Mouse (Mus musculus): Measurements from ENCODE around the gene Baiap2. TPM values are rescaled to one million over a fixed set of nuclear protein-coding genes. Genes with fewer than 3 reads are reported as not detected.

The Baiap2 gene
- polyA plus RNA-seq, 1 experiment from 2014 or later: 11.1 TPM

DNA sequence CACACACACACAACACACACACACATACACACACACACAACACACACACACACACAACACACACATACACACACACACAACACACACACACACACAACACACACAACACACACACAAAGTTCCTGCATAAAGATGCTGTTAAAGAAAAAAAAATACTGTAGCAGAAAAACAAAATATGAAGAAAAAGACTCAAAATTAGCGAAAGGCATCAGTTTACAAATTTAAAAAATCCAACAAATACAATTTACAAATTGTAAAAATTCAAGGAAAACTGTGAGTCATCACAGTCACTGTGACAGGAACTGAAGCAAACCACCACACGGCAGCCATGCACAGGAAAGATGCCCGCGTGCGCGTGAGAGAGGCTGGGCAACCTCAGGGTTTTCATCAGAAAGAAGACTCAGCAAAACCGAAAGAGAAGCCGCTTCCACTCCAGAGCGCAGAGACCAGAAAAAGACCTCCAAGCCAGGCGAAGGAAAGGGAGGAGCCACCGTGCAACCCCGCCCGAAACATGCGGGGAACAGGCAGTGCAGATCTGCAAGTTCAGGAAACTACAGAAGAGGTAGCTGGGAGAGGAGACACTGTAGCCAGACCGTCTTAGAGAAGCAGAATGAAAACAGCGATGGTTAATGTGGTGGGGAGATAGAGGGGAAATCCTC lies 14.4 kb upstream of the Baiap2 start:
- H3K36me3 ChIP-seq (replicated peaks): no peaks in the 10 kb centered on the region
- no peak overlapping the region for H3K27ac ChIP-seq
- no peak for DNase-seq (ENCODE audit: extremely low spot score, low spot score)
- WGBS: 79% methylated on average over 16 of the region's 16 CpGs
- peaks cover 3% of the 10 kb centered on the region; the same call in 1 of the 2 replicates for H3K9me3 ChIP-seq
- H3K4me3 ChIP-seq: no peak overlapping the region
- H3K4me1 ChIP-seq: peaks cover 17% of the 10 kb centered on the region
- H3K27me3 ChIP-seq (ENCODE audit: poor library complexity, severe bottlenecking): no peaks in the 10 kb centered on the region

DNA sequence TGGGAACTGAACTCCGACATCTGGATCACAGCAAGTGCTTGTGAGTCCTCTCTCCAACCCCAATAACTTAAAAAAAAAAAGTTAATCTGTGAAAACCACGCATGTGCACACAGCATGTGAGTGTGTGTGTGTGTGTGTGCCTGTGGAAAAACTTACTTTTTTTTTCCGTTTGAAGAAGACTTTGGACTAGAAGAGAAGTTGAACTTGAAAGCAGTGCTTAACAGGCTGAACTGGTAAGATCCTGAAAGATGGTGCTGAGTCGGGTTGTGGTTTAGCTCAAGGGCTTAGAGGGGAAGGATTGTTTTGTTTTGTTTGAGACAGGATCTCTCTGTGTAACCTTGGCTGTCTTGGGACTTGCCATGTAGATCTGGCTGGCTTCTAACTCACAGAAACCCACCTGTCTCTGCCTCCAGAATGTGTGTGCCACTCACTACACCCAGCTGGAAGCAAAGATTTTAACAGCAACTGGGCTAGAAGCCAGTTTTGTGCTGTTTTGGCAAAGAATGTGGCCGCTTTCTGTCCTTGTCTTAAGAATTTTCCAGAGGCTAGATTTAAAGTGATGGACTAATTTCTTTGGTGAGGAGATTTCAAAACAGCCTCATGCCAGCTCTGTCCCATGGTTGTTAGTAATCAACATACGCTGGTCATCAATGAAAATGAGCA lies 12.8 kb upstream of the Baiap2 start:
- H3K9me3 ChIP-seq: peaks cover 3% of the 10 kb centered on the region; the same call in 1 of the 2 replicates
- WGBS: 83% methylated on average over 6 of the region's 6 CpGs

DNA sequence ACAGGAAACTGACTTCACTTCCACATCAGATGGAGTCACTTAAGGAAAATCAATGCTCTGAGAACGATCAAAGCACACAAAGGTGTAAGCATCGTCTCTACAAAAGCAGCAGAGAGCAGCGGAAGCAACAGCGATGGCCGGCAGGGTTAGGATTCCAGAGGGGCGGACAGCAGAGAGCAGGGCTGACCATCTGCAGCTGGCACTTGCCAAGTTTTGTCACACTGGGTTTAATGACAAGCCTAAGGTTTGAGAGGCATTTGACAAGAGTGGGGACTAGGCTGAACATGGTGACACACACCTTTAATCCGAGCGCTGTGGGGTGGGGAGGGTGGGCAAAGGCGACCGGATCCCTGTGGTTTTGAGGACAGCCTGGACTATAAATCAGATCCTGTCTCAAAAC lies 10.8 kb upstream of the Baiap2 start:
- Histone ChIP-seq H3K4me3 (no peak overlapping the region), H3K27me3 (ENCODE audit: poor library complexity, severe bottlenecking) (no peaks in the 10 kb centered on the region), H3K4me1 (peaks cover 33% of the 10 kb centered on the region), H3K27ac (0 out of 2 replicates have a peak overlapping the region, but pooled peaks have one; percentile 31), H3K36me3 (replicated peaks) (no peaks in the 10 kb centered on the region), H3K9me3 (peaks cover 3% of the 10 kb centered on the region; the same call in 1 of the 2 replicates)
- 81% methylated on average over 10 of the region's 10 CpGs for WGBS
- no peak for DNase-seq (ENCODE audit: extremely low spot score, low spot score)

More for the DNA sequence above, 12.8 kb upstream of the Baiap2 start:
- Histone ChIP-seq H3K4me3 (no peak overlapping the region), H3K4me1 (peaks cover 18% of the 10 kb centered on the region), H3K27me3 (ENCODE audit: poor library complexity, severe bottlenecking) (no peaks in the 10 kb centered on the region), H3K27ac (no peak overlapping the region), H3K36me3 (replicated peaks) (no peaks in the 10 kb centered on the region)
- DNase-seq (ENCODE audit: extremely low spot score, low spot score): no peak

DNA sequence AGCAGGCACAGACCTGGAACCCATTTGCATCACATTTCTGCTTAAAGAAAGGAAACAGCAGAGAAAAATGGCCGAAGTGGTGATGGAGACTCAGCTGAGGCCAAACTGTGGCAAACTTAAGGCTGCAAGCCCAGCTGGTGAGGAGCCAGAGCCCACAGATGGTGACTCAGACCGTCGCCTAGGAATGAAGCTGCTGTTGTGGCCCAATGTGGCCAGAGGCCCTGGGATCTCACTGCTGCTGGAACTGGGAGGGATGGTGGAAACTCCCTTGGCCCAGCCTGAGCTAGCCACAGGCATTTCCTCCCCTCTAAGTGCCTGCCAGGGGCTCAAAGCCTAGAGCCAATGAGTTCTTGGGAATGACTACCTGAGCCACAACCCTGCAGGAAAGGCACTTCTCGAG lies 9.4 kb upstream of the Baiap2 start:
- Histone ChIP-seq H3K36me3 (replicated peaks) (no peaks in the 10 kb centered on the region), H3K27me3 (ENCODE audit: poor library complexity, severe bottlenecking) (peaks cover 4% of the 10 kb centered on the region; the same call in 1 of the 2 replicates), H3K27ac (no peak overlapping the region), H3K4me3 (no peak overlapping the region), H3K9me3 (peaks cover 3% of the 10 kb centered on the region; the same call in 1 of the 2 replicates), H3K4me1 (peaks cover 47% of the 10 kb centered on the region)
- no peak for DNase-seq (ENCODE audit: extremely low spot score, low spot score)
- WGBS: 80% methylated on average over 4 of the region's 4 CpGs

DNA sequence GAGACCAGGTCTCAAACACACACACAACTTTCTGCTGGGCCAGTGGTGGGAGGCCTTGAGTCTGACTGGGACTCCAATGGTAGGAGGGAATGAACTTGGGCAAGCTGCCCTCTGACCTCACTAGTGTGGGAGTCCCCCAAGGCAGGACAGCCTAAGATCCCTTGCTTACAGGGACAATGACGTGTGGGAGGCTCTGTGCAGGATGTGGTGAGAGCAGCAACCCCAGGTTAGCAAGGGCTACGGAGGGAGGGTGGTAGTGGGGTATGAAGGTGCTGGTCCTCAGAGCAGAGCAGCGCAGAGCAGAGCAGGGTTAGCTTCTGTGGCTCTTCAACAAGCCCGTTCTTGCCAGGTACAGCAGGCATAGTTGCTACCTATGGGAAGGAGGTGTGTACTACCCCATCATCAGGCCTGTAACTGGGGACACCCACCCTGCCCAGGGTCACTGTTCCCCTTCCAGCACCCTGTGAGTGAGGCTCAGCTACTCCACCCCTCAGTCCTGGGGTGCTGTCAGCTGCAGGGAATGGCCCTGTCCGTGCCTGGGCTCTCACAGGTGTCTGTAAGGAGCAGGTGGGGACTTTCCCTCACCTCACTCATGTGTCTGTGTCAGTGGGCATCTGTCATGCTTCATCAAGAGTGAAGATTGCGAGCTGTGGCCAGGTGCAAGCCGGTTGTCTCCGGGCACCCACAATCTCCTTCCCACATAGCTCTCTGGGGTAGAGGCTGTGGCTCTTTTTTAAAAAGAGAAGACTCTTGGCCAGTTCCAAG lies 8.6 kb upstream of the Baiap2 start:
- H3K36me3 ChIP-seq (replicated peaks): no peaks in the 10 kb centered on the region
- no peak overlapping the region for H3K27ac ChIP-seq
- H3K4me1 ChIP-seq: peaks cover 55% of the 10 kb centered on the region
- H3K9me3 ChIP-seq: peaks cover 3% of the 10 kb centered on the region; the same call in 1 of the 2 replicates
- 85% methylated on average over 8 of the region's 8 CpGs for WGBS
- no peak overlapping the region for H3K4me3 ChIP-seq
- H3K27me3 ChIP-seq (ENCODE audit: poor library complexity, severe bottlenecking): peaks cover 13% of the 10 kb centered on the region
- DNase-seq (ENCODE audit: extremely low spot score, low spot score): no peak

DNA sequence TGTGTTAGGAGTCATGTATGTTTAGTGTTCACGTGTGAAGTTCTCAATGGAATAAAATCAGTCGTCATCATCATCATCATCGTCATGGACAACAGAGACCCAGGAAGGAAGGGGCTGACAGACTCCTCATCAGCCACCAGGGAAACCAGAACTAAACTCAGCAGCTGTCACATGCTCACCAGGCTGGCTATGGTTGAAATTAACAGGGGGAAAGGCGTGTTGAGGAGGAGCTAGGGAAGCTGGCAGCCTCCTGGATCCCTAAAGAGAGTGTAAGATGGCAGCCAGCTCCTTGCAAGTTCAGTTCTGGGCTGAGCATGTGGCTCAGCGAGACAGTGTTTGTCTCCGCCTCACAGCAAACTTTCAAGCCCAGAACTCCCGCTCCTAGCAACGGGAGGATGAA lies 7.8 kb upstream of the Baiap2 start:
- no peak for DNase-seq (ENCODE audit: extremely low spot score, low spot score)
- H3K27ac ChIP-seq: no peak overlapping the region
- peaks cover 63% of the 10 kb centered on the region for H3K4me1 ChIP-seq
- no peaks in the 10 kb centered on the region for H3K36me3 ChIP-seq (replicated peaks)
- peaks cover 20% of the 10 kb centered on the region for H3K27me3 ChIP-seq (ENCODE audit: poor library complexity, severe bottlenecking)
- no peak overlapping the region for H3K4me3 ChIP-seq
- 76% methylated on average over 8 of the region's 8 CpGs for WGBS
- H3K9me3 ChIP-seq: peaks cover 3% of the 10 kb centered on the region; the same call in 1 of the 2 replicates

DNA sequence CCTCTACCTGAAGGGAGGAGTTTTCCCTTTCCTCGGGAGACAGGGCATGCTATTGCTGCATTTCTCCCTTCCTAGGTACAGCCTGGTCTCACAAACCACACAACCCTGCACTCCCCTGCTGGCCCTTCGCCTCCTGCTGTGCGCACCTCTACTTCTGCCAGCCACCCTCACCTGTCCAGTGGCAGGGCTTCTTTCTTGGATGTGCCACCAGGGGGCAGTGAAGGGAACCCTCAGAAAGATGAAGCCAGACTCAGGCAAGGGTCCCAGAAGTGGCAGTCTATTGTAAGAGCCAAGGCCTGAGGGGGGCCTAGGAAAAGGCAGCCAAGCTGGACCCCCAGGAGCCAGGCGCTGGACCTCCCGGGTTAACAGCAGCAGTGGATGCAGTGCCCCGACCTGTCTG lies 7.1 kb upstream of the Baiap2 start:
- Histone ChIP-seq H3K4me3 (no peak overlapping the region), H3K27ac (0 out of 2 replicates have a peak overlapping the region, but pooled peaks have one; percentile 8), H3K36me3 (replicated peaks) (no peaks in the 10 kb centered on the region), H3K4me1 (peaks cover 66% of the 10 kb centered on the region), H3K27me3 (ENCODE audit: poor library complexity, severe bottlenecking) (peaks cover 27% of the 10 kb centered on the region), H3K9me3 (peaks cover 3% of the 10 kb centered on the region; the same call in 1 of the 2 replicates)
- peak; percentile 65 for DNase-seq (ENCODE audit: extremely low spot score, low spot score)
- 29% methylated on average over 6 of the region's 6 CpGs for whole genome bisulfite sequencing

DNA sequence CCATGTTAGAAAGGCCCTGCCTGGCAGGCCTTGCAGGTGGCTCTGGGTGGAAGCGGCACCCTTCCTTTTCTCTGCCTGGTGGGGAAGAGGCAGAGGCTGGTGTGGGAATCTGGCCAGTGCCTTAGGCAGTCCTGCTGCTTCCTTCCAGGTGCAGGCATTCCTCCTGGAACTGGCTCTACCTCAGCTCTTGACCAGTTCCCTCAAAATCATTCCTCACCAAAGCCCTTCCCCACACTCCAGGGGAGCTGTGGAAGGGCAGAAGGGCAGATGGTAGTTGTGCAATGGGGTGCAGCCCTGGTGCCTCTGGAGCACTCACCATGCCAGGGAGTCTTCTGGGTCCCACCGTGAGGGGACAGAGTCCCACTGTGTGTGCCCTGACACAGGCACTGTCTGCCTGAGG lies 6.1 kb upstream of the Baiap2 start:
- Histone ChIP-seq H3K9me3 (no peaks in the 10 kb centered on the region), H3K27ac (peak overlapping the region; percentile 37; the same call in 1 of the 2 replicates), H3K4me1 (peaks cover 76% of the 10 kb centered on the region), H3K36me3 (replicated peaks) (no peaks in the 10 kb centered on the region), H3K4me3 (no peak overlapping the region), H3K27me3 (ENCODE audit: poor library complexity, severe bottlenecking) (peaks cover 37% of the 10 kb centered on the region)
- WGBS: 86% methylated on average over 2 of the region's 2 CpGs
- no peak for DNase-seq (ENCODE audit: extremely low spot score, low spot score)

DNA sequence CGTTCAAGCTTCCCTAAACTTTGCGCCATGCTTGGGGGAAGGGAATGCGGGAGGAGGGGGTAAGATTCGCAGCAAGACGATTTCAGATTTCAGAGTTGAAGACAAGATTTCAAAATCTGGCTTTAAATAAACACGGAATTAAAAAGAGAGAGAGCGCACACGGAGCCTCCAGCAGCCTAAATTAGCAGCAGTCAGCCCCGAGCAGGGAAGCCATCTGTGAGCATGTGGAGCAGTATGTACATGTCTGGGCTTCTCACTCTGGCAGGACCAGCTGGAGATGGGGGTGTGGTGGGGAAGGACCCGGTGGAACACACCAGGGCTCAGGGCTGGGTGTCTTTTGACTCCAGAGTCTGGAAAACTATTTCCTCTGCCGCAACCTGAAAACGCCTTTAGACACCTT lies 5.3 kb upstream of the Baiap2 start:
- no peak for DNase-seq (ENCODE audit: extremely low spot score, low spot score)
- H3K9me3 ChIP-seq: no peaks in the 10 kb centered on the region
- H3K27me3 ChIP-seq (ENCODE audit: poor library complexity, severe bottlenecking): peaks cover 41% of the 10 kb centered on the region
- H3K27ac ChIP-seq: 0 out of 2 replicates have a peak overlapping the region, but pooled peaks have one; percentile 44
- H3K4me1 ChIP-seq: peaks cover 77% of the 10 kb centered on the region
- no peaks in the 10 kb centered on the region for H3K36me3 ChIP-seq (replicated peaks)
- 71% methylated on average over 12 of the region's 12 CpGs for WGBS
- H3K4me3 ChIP-seq: no peak overlapping the region

DNA sequence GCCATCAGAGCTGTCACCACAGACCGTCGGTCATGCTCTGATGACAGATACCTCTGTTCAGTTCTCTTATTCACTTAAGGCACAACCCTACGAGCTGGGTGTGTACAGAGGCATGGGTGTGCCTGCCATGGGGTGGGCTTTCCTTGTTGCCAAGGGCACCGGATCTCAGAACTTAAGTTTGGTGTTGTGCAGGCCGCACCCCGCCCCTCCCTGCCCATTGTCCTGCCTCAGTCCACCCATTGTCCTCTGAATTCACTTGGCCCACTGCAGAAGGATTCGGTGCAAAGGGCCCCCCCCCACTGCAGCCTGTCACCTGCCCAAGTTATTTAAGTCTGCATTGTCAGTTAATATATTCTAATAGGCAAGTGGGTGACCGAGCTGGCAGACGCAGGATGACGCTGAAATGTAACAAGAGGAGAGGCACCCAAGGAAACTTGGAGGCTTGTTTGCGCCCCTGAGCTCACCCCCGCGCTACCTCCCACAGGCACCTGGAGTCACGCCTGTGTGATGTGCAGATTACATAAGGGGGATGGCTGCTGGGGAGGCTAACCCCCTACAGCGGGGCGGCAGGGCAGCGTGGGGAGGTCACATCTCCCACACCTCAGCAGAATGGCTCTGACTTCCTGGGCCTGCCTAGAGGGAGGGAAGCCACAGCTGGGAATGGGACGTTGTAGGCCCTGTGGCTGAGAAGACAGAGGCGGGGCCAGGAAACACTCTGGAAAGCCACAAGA lies 4.6 kb upstream of the Baiap2 start:
- peak overlapping the region; percentile 44; the same call in 1 of the 2 replicates for H3K27ac ChIP-seq
- H3K4me1 ChIP-seq: peaks cover 76% of the 10 kb centered on the region
- H3K27me3 ChIP-seq (ENCODE audit: poor library complexity, severe bottlenecking): peaks cover 41% of the 10 kb centered on the region
- no peaks in the 10 kb centered on the region for H3K9me3 ChIP-seq
- H3K4me3 ChIP-seq: no peak overlapping the region
- no peaks in the 10 kb centered on the region for H3K36me3 ChIP-seq (replicated peaks)
- no peak for DNase-seq (ENCODE audit: extremely low spot score, low spot score)
- 68% methylated on average over 19 of the region's 19 CpGs for WGBS

DNA sequence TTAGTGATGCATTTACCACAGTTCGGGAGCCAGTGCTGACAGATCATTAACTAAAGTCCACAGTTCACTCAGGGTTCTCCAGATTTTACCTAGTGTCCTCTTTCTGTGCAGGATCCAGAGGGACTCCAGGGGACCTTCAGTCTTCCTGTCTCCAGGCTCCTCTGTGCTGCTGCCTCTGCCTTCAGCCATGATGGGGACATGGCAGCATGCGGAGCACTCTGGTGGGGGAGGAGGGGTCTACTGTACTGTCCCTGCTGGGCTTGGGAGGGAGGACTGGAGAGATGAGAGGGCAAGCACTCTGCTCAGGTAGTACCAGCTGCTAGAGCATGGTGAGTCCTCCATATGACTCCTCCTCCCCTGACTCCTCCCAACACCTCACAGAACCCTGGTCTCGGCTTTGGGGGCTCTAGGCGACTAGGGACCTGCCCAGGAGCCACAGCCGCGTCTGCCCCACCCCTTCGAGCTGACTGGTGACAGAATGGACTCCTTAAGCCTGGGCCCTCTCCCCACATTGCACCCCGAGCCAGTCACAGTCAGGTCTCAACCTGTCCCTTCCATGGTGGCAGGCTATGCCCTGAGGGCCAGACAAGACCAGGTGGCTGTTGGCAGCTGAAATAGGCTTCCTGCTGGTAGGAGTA lies 3.4 kb upstream of the Baiap2 start:
- 49% methylated on average over 8 of the region's 8 CpGs for WGBS
- Histone ChIP-seq H3K9me3 (no peaks in the 10 kb centered on the region), H3K27ac (no peak overlapping the region), H3K4me3 (no peak overlapping the region), H3K4me1 (peaks cover 86% of the 10 kb centered on the region), H3K36me3 (replicated peaks) (no peaks in the 10 kb centered on the region), H3K27me3 (ENCODE audit: poor library complexity, severe bottlenecking) (peaks cover 50% of the 10 kb centered on the region)
- DNase-seq (ENCODE audit: extremely low spot score, low spot score): no peak

DNA sequence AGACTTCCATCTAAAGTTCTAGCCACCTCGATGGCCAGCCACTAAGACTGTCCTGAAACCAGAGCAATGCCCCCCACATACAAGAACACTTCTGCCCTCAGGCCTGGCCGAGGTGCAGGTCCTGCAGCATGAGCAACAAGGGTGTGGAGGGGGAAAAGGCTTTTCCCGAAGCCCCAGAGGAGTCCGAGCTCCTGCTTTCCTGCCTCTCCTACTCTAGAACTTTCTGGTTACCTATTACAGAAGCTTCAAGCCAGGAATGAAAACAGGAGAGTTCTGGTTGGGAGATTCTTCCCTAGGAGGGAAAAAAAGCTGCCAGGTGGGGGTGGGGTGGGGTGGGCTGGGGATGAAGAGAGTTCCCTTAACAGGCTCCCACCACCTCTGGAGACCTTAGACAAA lies 2.9 kb upstream of the Baiap2 start:
- no peak overlapping the region for H3K4me3 ChIP-seq
- H3K4me1 ChIP-seq: peaks cover 91% of the 10 kb centered on the region
- peaks cover 55% of the 10 kb centered on the region for H3K27me3 ChIP-seq (ENCODE audit: poor library complexity, severe bottlenecking)
- DNase-seq (ENCODE audit: extremely low spot score, low spot score): no peak
- 71% methylated on average over 4 of the region's 4 CpGs for WGBS
- no peak overlapping the region for H3K27ac ChIP-seq
- H3K36me3 ChIP-seq (replicated peaks): no peaks in the 10 kb centered on the region
- H3K9me3 ChIP-seq: no peaks in the 10 kb centered on the region
